Mouse (Mus musculus): Measurements from ENCODE around the gene Olfr392. TPM values are rescaled to one million over a fixed set of nuclear protein-coding genes. Genes with fewer than 3 reads are reported as not detected.

Olfr392 gene
- total RNA-seq (2021): not detected

DNA sequence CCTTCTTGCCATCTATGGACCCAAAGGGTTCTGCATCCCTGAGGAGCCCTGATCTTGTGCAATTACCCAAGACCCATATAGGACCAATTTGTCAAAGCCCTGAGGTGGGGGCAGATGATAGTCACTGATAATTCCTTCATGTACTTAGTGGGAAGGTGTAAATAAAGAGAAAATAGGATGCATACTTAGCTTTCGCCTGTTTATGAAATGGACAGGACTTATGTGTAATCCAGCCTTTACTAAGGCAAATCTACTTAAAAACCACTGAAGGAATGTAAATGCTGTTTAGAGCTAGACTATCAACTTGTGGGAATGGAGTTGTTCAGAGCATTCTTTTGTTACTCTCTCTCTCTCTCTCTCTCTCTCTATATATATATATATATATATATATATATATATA lies at the start of gene Olfr392:
Olfr392 (minus strand) TSS at position 101 of the 400 bp plus-strand sequence.
- DNase-seq: no peak
- intact Hi-C loops (cut with DNase I): no loop called here

DNA sequence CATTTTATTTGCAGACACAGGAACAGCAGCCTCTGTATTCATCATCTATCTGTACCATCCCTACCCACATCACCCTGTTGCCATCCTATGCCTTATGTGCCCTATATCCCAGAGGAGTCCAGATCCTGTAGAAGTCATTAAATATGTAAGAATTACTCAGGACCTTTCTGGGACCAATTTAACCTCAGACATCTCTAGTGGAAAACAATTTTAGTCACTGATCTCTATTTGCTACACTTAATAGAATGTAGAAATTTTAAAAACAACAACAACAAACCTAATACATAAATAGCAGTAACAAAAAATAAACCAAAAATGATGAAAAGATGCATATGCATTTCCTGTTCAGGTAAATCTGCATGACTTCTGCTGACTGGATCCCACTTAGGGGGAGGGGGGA lies 34.5 kb upstream of the Olfr392 start, which contains the start of gene Olfr393:
Olfr393 (minus strand) TSS at position 101 of the 400 bp plus-strand sequence.
- intact Hi-C loops (cut with DNase I): no loop called here
- DNase-seq: no peak

DNA sequence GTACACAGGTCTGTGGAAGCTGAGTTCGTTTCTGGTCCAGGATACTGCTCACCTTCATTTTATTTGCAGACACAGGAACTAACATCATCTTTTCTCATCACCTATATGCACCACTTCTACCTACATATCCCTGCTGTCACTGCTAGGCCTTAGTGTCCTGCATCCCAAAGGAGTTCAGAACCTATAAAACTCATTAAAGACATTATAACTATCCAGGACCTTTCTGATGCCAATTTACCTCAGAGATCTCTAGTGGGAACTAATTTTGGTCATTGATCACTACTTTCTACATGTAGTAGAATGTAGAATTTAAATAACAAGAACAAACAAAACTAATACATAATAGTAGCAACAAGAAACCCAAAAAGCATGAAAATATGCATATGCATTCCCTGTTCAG lies 13.9 kb downstream of the Olfr392 start, which contains the start of gene Olfr391-ps:
Olfr391-ps (minus strand) TSS at position 101 of the 400 bp plus-strand sequence.
- intact Hi-C loops (cut with DNase I): no loop called here
- no peak for DNase-seq

DNA sequence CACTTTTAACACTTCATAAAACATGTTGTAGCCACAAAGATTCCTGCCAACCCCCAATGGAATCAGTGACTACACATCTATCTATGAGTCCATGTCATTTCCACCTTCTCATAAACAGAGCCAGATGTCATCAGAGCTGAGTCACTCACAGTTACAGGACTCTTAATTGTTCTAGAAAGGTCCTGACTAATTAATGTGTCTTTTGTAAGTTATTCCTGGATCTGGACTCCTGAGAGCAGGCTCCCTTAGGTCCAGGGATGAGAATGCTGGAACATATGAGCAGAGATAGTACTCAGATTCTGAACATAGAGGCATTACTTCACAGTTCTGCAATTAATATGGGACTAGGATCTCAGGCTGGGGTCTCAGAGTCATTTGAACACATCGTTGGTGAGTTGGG lies 34.2 kb downstream of the Olfr392 start, which contains the start of gene Olfr390:
Olfr390 (plus strand) TSS at position 301 of the 400 bp plus-strand sequence.
- intact Hi-C loops (cut with DNase I): no loop called here

DNA sequence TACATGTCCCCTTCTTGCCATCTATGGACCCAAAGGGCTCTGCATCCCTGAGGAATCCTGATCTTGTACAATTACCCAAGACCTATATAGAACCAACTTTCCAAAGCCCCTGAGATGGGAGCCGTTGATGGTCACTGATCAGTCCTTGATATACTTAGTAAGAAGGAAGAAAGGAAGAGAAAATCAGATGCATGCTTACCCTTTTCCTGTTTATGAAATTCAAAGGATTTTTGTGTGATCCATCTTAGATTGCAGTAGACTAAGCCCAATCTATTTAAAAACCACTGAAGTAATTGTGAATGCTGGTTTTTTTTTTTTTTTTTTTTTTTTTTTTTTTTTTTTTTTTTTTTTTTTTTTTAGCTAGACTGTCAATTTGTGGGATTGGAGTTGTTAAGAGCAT lies 36.2 kb downstream of the Olfr392 start, which contains the start of gene Olfr389:
Olfr389 (minus strand) TSS at position 101 of the 400 bp plus-strand sequence.
- no peak for DNase-seq
- intact Hi-C loops (cut with DNase I): no loop called here

More for the DNA sequence above, 34.2 kb downstream of the Olfr392 start, which contains the start of gene Olfr390:
- DNase-seq: no peak

Other genes with a start within 250 kb of the Olfr392 start
- not detected for gene Olfr385, start 224.0 kb downstream of the Olfr392 start, total RNA-seq (2021)
- gene Olfr384, start 218.5 kb downstream of the Olfr392 start, total RNA-seq (2021): not detected
- not detected for gene Zfp735, start 128.3 kb downstream of the Olfr392 start, total RNA-seq (2021)
- not detected for gene Olfr389, start 36.3 kb downstream of the Olfr392 start, total RNA-seq (2021)
- not detected for gene Olfr390, start 34.1 kb downstream of the Olfr392 start, total RNA-seq (2021)
- gene Olfr391-ps, start 14.0 kb downstream of the Olfr392 start, total RNA-seq (2021): not detected
- gene Olfr393, start 34.4 kb upstream of the Olfr392 start, total RNA-seq (2021): not detected
- gene Olfr394, start 73.7 kb upstream of the Olfr392 start, total RNA-seq (2021): not detected
- gene Olfr395, start 92.2 kb upstream of the Olfr392 start, total RNA-seq (2021): not detected
- gene Olfr23, start 119.6 kb upstream of the Olfr392 start, total RNA-seq (2021): not detected
- gene Olfr397, start 143.8 kb upstream of the Olfr392 start, total RNA-seq (2021): not detected
- gene Olfr398, start 173.4 kb upstream of the Olfr392 start, total RNA-seq (2021): not detected
- not detected for gene Olfr139, start 239.5 kb upstream of the Olfr392 start, total RNA-seq (2021)
- gene Olfr399, start 239.6 kb upstream of the Olfr392 start, total RNA-seq (2021): not detected